8 mouse cellular contexts compared by ENCODE assay signal in genomic region chr3:84235420-84236304, GRCm38 (mm10).
A peak's percentile ranks its signal among the peaks of the same experiment; 100 is the strongest.
DNase-seq lines count a peak whose midpoint lies in the region; ATAC-seq and TF ChIP-seq lines count a peak whose summit lies in the region.
"Had no signal": no experiment of that assay in that cellular context is flagged by ENCODE, and none has a peak within 500 bp of the region (broad histone marks: within the 10 kb centered on the region; RNA-seq: fewer than 3 reads in every experiment).

No protein-coding gene starts in this region.

- no peak overlapping the region for H3K4me2 ChIP-seq in kidney, embryonic 14.5 days (replicated peaks; ENCODE audit: low read depth, low read length)
- H3K4me2 ChIP-seq in liver, embryonic 13.5 days, result no peak overlapping the region

- peak; percentile 62 for DNase-seq in kidney, adult 11 months
- DNase-seq in kidney, adult 2 months, result peak; percentile 88
- no peak for DNase-seq in liver, embryonic 13.5 days
- DNase-seq in ovary, postnatal 36 days (ENCODE audit: low spot score), result no peak
- no peak for DNase-seq in B cell, adult 2 months
- DNase-seq: adrenal gland, adult 8-10 months had no signal

- WGBS in kidney, embryonic 14.5 days, result 41% methylated on average over 10 of the region's 10 CpGs
- WGBS in kidney, adult 2 months, result 51% methylated on average over 10 of the region's 10 CpGs
- 54% methylated on average over 10 of the region's 10 CpGs for WGBS in liver, embryonic 13.5 days (ENCODE audit: insufficient replicate concordance)
- WGBS in small intestine, adult 2 months, result 42% methylated on average over 10 of the region's 10 CpGs

- no peak overlapping the region for H3K27ac ChIP-seq in kidney, embryonic 14.5 days (ENCODE audit: low read depth, low read length)
- peak overlapping the region; percentile 57 for H3K27ac ChIP-seq in kidney, adult 2 months (ENCODE audit: insufficient read depth, low read depth, low read length)
- H3K27ac ChIP-seq in liver, embryonic 13.5 days, result 0 out of 2 replicates have a peak overlapping the region, but pooled peaks have one; percentile 3
- peak overlapping the region; percentile 66 for H3K27ac ChIP-seq in small intestine, adult 2 months (ENCODE audit: insufficient read depth, low read depth, low read length)

- H3K27me3 ChIP-seq in kidney, embryonic 14.5 days (ENCODE audit: control insufficient read depth, insufficient read depth, low read length), result no peaks in the 10 kb centered on the region
- no peaks in the 10 kb centered on the region for H3K27me3 ChIP-seq in kidney, adult 2 months (replicated peaks; ENCODE audit: control insufficient read depth, insufficient read depth, low read length)
- H3K27me3 ChIP-seq in liver, embryonic 13.5 days, result no peaks in the 10 kb centered on the region; the same call in 1 of the 2 replicates
- no peaks in the 10 kb centered on the region for H3K27me3 ChIP-seq in small intestine, adult 2 months (ENCODE audit: control insufficient read depth, insufficient read depth, low read length)

- TF ChIP-seq POLR2A in kidney, adult 2 months (IDR thresholded peaks at IDR 0.05; ENCODE audit: low read depth, low read length), result no peak
- no peak for TF ChIP-seq POLR2A in small intestine, adult 2 months (IDR thresholded peaks at IDR 0.05; ENCODE audit: low read depth, low read length)

- H3K9ac ChIP-seq in kidney, embryonic 14.5 days (ENCODE audit: low read depth, low read length), result no peak overlapping the region
- H3K9ac ChIP-seq in liver, embryonic 13.5 days, result no peak overlapping the region

- H3K4me1 ChIP-seq in kidney, embryonic 14.5 days (ENCODE audit: control insufficient read depth, insufficient read depth, low read length), result peaks cover 5% of the 10 kb centered on the region; the same call in 1 of the 2 replicates
- H3K4me1 ChIP-seq in kidney, adult 2 months (ENCODE audit: control insufficient read depth, insufficient read depth, low read length), result peaks cover 25% of the 10 kb centered on the region
- peaks cover 27% of the 10 kb centered on the region for H3K4me1 ChIP-seq in liver, embryonic 13.5 days (replicated peaks)
- peaks cover 35% of the 10 kb centered on the region for H3K4me1 ChIP-seq in small intestine, adult 2 months (ENCODE audit: control insufficient read depth, insufficient read depth, insufficient read length, low read length)

- no peaks in the 10 kb centered on the region for H3K9me3 ChIP-seq in kidney, embryonic 14.5 days (ENCODE audit: control insufficient read depth, low read length)
- H3K9me3 ChIP-seq in liver, embryonic 13.5 days (replicated peaks), result no peaks in the 10 kb centered on the region

- TF ChIP-seq CTCF in kidney, adult 2 months (conservative IDR thresholded peaks at IDR 0.05; ENCODE audit: insufficient read depth, insufficient read length, low read depth, low read length), result no peak
- TF ChIP-seq CTCF in small intestine, adult 2 months (IDR thresholded peaks at IDR 0.05; ENCODE audit: extremely low read depth, insufficient read length, insufficient replicate concordance, low read depth, low read length), result no peak

- no peak for ATAC-seq in kidney, embryonic 14.5 days (ENCODE audit: low FRiP score, low TSS enrichment)
- ATAC-seq in liver, embryonic 13.5 days (ENCODE audit: low read depth), result 0 out of 2 replicates have a peak, but pooled peaks have one; percentile 24

- no peaks in the 10 kb centered on the region for H3K36me3 ChIP-seq in kidney, embryonic 14.5 days (ENCODE audit: control insufficient read depth, insufficient read depth, low read length)
- H3K36me3 ChIP-seq in kidney, adult 2 months (ENCODE audit: control insufficient read depth, insufficient read depth, low read length), result no peaks in the 10 kb centered on the region
- H3K36me3 ChIP-seq in liver, embryonic 13.5 days, result no peaks in the 10 kb centered on the region
- no peaks in the 10 kb centered on the region for H3K36me3 ChIP-seq in small intestine, adult 2 months (ENCODE audit: control insufficient read depth, insufficient read depth, low read length)

- H3K4me3 ChIP-seq in kidney, embryonic 14.5 days (ENCODE audit: low read length), result no peak overlapping the region
- no peak overlapping the region for H3K4me3 ChIP-seq in kidney, adult 2 months (ENCODE audit: insufficient read depth, low read depth, low read length)
- H3K4me3 ChIP-seq in liver, embryonic 13.5 days (replicated peaks), result no peak overlapping the region
- no peak overlapping the region for H3K4me3 ChIP-seq in small intestine, adult 2 months (ENCODE audit: low read depth, low read length)

Comparison
In these comparisons a context has a peak if more than half of its experiments do, and no peak if none do; other contexts are left out.
1. DNase-seq: peak in kidney, adult 11 months (single experiment) and kidney, adult 2 months (single experiment); none in liver, embryonic 13.5 days (single experiment), ovary, postnatal 36 days (single experiment) and B cell, adult 2 months (0 of 2).